Mouse (Mus musculus) liver, adult 2 months (tissue): ENCODE results near the gene Taf13.

ENCODE experiments used
- CTCF ChIP-seq: fragments of 200-500 bp; IDR thresholded peaks from 2 replicates; pipeline ENCODE4 v1.5.1; 2011; ENCODE audit warnings: low read depth, low read length, control low read depth
- POLR2A ChIP-seq: fragments of 200-500 bp; IDR thresholded peaks from 2 replicates; pipeline ENCODE4 v1.6.1; 2011; ENCODE audit warnings: low read length, control low read depth; ENCODE audit not compliant: insufficient read depth; ENCODE audit errors: extremely low read depth

GRCm38 (mm10) chr3:108554587-108555312, 16.7 kb upstream of the Taf13 start:
- TF ChIP-seq POLR2A (peak; percentile 100), CTCF (peak; percentile 81)
